Mouse (Mus musculus) intestine, postnatal 0 days (tissue): ENCODE measurements at regions not wholly inside any gene's neighbourhood (a gene's known extent, or its start where the extent isn't known, plus 50 kb on each side); places are given as distances from the start of the nearest gene placed in this dataset.

Source experiments
- ATAC-seq: fragments of 200-750 bp; cut with Nextera tagmentation; 2 replicates; pipeline ENCODE4 v1.8.0; 2017; ENCODE audit warnings: mild to moderate bottlenecking, moderate TSS enrichment, moderate library complexity
- H3K27ac ChIP-seq: fragments of 300-500 bp; sonication (generic); 2 replicates; pipeline ENCODE4 v1.5.1; 2014; ENCODE audit warnings: mild to moderate bottlenecking, low read depth, low read length, moderate library complexity
- H3K27me3 ChIP-seq: fragments of 300-500 bp; sonication (generic); replicated peaks from 2 replicates; pipeline ENCODE4 v1.6.1; 2014; ENCODE audit warnings: low read length, mixed read lengths; ENCODE audit not compliant: control insufficient read depth, insufficient read depth
- H3K36me3 ChIP-seq: fragments of 300-500 bp; sonication (generic); 2 replicates; pipeline ENCODE4 v1.6.1; 2014; ENCODE audit warnings: mild to moderate bottlenecking, moderate library complexity; ENCODE audit not compliant: control insufficient read depth, insufficient read depth
- H3K4me1 ChIP-seq: fragments of 300-500 bp; sonication (generic); replicated peaks from 2 replicates; pipeline ENCODE4 v1.6.1; 2014; ENCODE audit warnings: antibody characterized with exemption, low read length, mixed read lengths; ENCODE audit not compliant: control insufficient read depth, insufficient read depth
- H3K4me2 ChIP-seq: fragments of 300-500 bp; sonication (generic); replicated peaks from 2 replicates; pipeline ENCODE4 v1.6.1; 2014; ENCODE audit warnings: low read depth, mild to moderate bottlenecking, moderate library complexity
- H3K4me3 ChIP-seq: fragments of 300-500 bp; sonication (generic); 2 replicates; pipeline ENCODE4 v1.5.1; 2014; ENCODE audit warnings: low read depth, low read length
- H3K9ac ChIP-seq: fragments of 300-500 bp; sonication (generic); 2 replicates; pipeline ENCODE4 v1.6.1; 2014; ENCODE audit warnings: mild to moderate bottlenecking, low read depth, low read length
- H3K9me3 ChIP-seq: fragments of 300-500 bp; sonication (generic); 2 replicates; pipeline ENCODE4 v1.6.1; 2016; ENCODE audit warnings: mixed run types; ENCODE audit not compliant: control insufficient read depth
- CTCF ChIP-seq: sonication (generic); IDR thresholded peaks from 2 replicates; pipeline ENCODE4 v1.5.1; 2016; ENCODE audit warnings: low read depth, mild to moderate bottlenecking, control low read depth, antibody characterized with exemption, moderate library complexity
- WGBS: fragments of 180-500 bp; shearing (Covaris S2); extraction: QIAGEN DNeasy Blood & Tissue Kit; methylation state at CpG from one replicate; pipeline ENCODE4 v1.1.7; 2014; 5-methylcytosine and 5-hydroxymethylcytosine counted together

- TF ChIP-seq CTCF, result no peak
- no peaks in the 10 kb centered on the region for H3K9me3 ChIP-seq
- H3K4me2 ChIP-seq, result no peak overlapping the region
- no peaks in the 10 kb centered on the region for H3K27me3 ChIP-seq
- no peak overlapping the region for H3K4me3 ChIP-seq
- no peaks in the 10 kb centered on the region for H3K36me3 ChIP-seq
- no peak for ATAC-seq
- H3K9ac ChIP-seq, result no peak overlapping the region
- WGBS, result 85% methylated on average over 9 of the region's 9 CpGs
- H3K4me1 ChIP-seq, result no peaks in the 10 kb centered on the region
- H3K27ac ChIP-seq, result no peak overlapping the region
Measured at GRCm38 (mm10) chr12:70549296-70549695, 96.4 kb downstream of the Tmx1 start.

GRCm38 (mm10) chr12:70553866-70554265, 101.0 kb downstream of the Tmx1 start:
- no peak for TF ChIP-seq CTCF
- Histone ChIP-seq H3K36me3 (no peaks in the 10 kb centered on the region), H3K4me3 (no peak overlapping the region), H3K9me3 (no peaks in the 10 kb centered on the region), H3K4me1 (no peaks in the 10 kb centered on the region), H3K27ac (no peak overlapping the region), H3K4me2 (no peak overlapping the region), H3K9ac (no peak overlapping the region), H3K27me3 (no peaks in the 10 kb centered on the region)
- 84% methylated on average over 6 of the region's 6 CpGs for WGBS
- ATAC-seq, result no peak

GRCm38 (mm10) chr12:70554586-70554985, 101.7 kb downstream of the Tmx1 start:
- no peak for ATAC-seq
- no peak overlapping the region for H3K27ac ChIP-seq
- TF ChIP-seq CTCF, result no peak
- H3K27me3 ChIP-seq, result no peaks in the 10 kb centered on the region
- no peak overlapping the region for H3K9ac ChIP-seq
- H3K36me3 ChIP-seq, result no peaks in the 10 kb centered on the region
- H3K4me1 ChIP-seq, result no peaks in the 10 kb centered on the region
- no peaks in the 10 kb centered on the region for H3K9me3 ChIP-seq
- 63% methylated on average over 7 of the region's 7 CpGs for WGBS
- no peak overlapping the region for H3K4me2 ChIP-seq
- H3K4me3 ChIP-seq, result no peak overlapping the region

GRCm38 (mm10) chr12:70555723-70556122, 102.8 kb downstream of the Tmx1 start:
- ATAC-seq, result no peak
- no peaks in the 10 kb centered on the region for H3K9me3 ChIP-seq
- no peaks in the 10 kb centered on the region for H3K27me3 ChIP-seq
- no peak overlapping the region for H3K9ac ChIP-seq
- no peak for TF ChIP-seq CTCF
- H3K4me2 ChIP-seq, result no peak overlapping the region
- H3K4me1 ChIP-seq, result no peaks in the 10 kb centered on the region
- WGBS, result 50% methylated on average over 3 of the region's 3 CpGs
- no peaks in the 10 kb centered on the region for H3K36me3 ChIP-seq
- no peak overlapping the region for H3K27ac ChIP-seq
- H3K4me3 ChIP-seq, result no peak overlapping the region

GRCm38 (mm10) chr12:70556820-70557219, 103.9 kb downstream of the Tmx1 start:
- Histone ChIP-seq H3K27me3 (no peaks in the 10 kb centered on the region), H3K9ac (no peak overlapping the region), H3K4me1 (no peaks in the 10 kb centered on the region), H3K9me3 (no peaks in the 10 kb centered on the region), H3K4me3 (no peak overlapping the region), H3K27ac (no peak overlapping the region), H3K4me2 (no peak overlapping the region), H3K36me3 (no peaks in the 10 kb centered on the region)
- no peak for ATAC-seq
- WGBS, result 52% methylated on average over 6 of the region's 6 CpGs
- TF ChIP-seq CTCF, result no peak

GRCm38 (mm10) chr12:70563446-70563845, 110.6 kb downstream of the Tmx1 start:
- no peak overlapping the region for H3K4me3 ChIP-seq

GRCm38 (mm10) chr12:70575665-70576064, 122.8 kb downstream of the Tmx1 start:
- no peaks in the 10 kb centered on the region for H3K36me3 ChIP-seq
- TF ChIP-seq CTCF, result no peak
- H3K27ac ChIP-seq, result no peak overlapping the region
- H3K4me3 ChIP-seq, result no peak overlapping the region
- no peak for ATAC-seq
- WGBS, result 65% methylated on average over 7 of the region's 7 CpGs
- H3K9me3 ChIP-seq, result no peaks in the 10 kb centered on the region
- no peak overlapping the region for H3K9ac ChIP-seq
- no peak overlapping the region for H3K4me2 ChIP-seq
- no peaks in the 10 kb centered on the region for H3K4me1 ChIP-seq
- H3K27me3 ChIP-seq, result no peaks in the 10 kb centered on the region

More at GRCm38 (mm10) chr12:70563446-70563845, 110.6 kb downstream of the Tmx1 start:
- H3K36me3 ChIP-seq, result no peaks in the 10 kb centered on the region
- no peaks in the 10 kb centered on the region for H3K4me1 ChIP-seq
- WGBS, result 86% methylated on average over 4 of the region's 4 CpGs
- no peak for TF ChIP-seq CTCF
- no peak for ATAC-seq
- no peak overlapping the region for H3K27ac ChIP-seq
- no peaks in the 10 kb centered on the region for H3K9me3 ChIP-seq
- no peaks in the 10 kb centered on the region for H3K27me3 ChIP-seq
- H3K9ac ChIP-seq, result no peak overlapping the region
- no peak overlapping the region for H3K4me2 ChIP-seq
